Mouse (Mus musculus) midbrain, embryonic 16.5 days (tissue): ENCODE results near the gene Rnf149. TPM values are rescaled to one million over a fixed set of nuclear protein-coding genes. Genes with fewer than 3 reads are reported as not detected.
A peak's percentile ranks its signal among the peaks of the same experiment; 100 is the strongest.

Experiments
- ATAC-seq: fragments of 200-750 bp; cut with Nextera tagmentation; 2 replicates; pipeline ENCODE4 v1.8.0; 2017; ENCODE audit warnings: moderate TSS enrichment
- H3K27ac ChIP-seq: fragments of 300-500 bp; sonication (generic); 2 replicates; pipeline ENCODE4 v1.5.1; 2014; ENCODE audit warnings: mild to moderate bottlenecking, low read length, mixed read lengths
- H3K27me3 ChIP-seq: fragments of 300-500 bp; sonication (generic); 2 replicates; pipeline ENCODE4 v1.6.1; 2014; ENCODE audit warnings: low read depth, low read length, mixed read lengths; ENCODE audit not compliant: control insufficient read depth, insufficient read depth
- H3K36me3 ChIP-seq: fragments of 300-500 bp; sonication (generic); 2 replicates; pipeline ENCODE4 v1.6.1; 2014; ENCODE audit warnings: mild to moderate bottlenecking, low read length, moderate library complexity, mixed read lengths; ENCODE audit not compliant: control insufficient read depth, insufficient read depth
- H3K4me1 ChIP-seq: fragments of 300-500 bp; sonication (generic); 2 replicates; pipeline ENCODE4 v1.6.1; 2014; ENCODE audit warnings: mild to moderate bottlenecking, low read length, mixed read lengths; ENCODE audit not compliant: control insufficient read depth, insufficient read depth
- H3K4me2 ChIP-seq: fragments of 300-500 bp; sonication (generic); 2 replicates; pipeline ENCODE4 v1.6.1; 2014; ENCODE audit warnings: mild to moderate bottlenecking, low read length, mixed read lengths
- H3K4me3 ChIP-seq: fragments of 300-500 bp; sonication (generic); 2 replicates; pipeline ENCODE4 v1.5.1; 2014; ENCODE audit warnings: low read depth, mild to moderate bottlenecking, low read length, moderate library complexity, mixed read lengths
- H3K9ac ChIP-seq: fragments of 300-500 bp; sonication (generic); 2 replicates; pipeline ENCODE4 v1.6.1; 2014; ENCODE audit warnings: low read depth, low read length, mixed read lengths
- H3K9me3 ChIP-seq: fragments of 300-500 bp; sonication (generic); replicated peaks from 2 replicates; pipeline ENCODE4 v1.6.1; 2014; ENCODE audit warnings: mild to moderate bottlenecking, low read length, mixed read lengths; ENCODE audit not compliant: control insufficient read depth, poor library complexity, severe bottlenecking
- WGBS: fragments of 180-500 bp; shearing (Covaris S2); extraction: QIAGEN DNeasy Blood & Tissue Kit; methylation state at CpG from one replicate; pipeline ENCODE4 v1.1.7; 2014; 5-methylcytosine and 5-hydroxymethylcytosine counted together
- polyA plus RNA-seq: library from polyadenylated mRNA; unstranded; fragments of >200 nt; fragmentation: Nextera tagmentation; extraction: Ambion mirVana; gene quantifications from 2 replicates; pipeline ENCODE4 v1.2.1, GENCODE M21; 2015

Gene Rnf149
- polyA plus RNA-seq, 1 experiment from 2014 or later: 18.2 TPM

DNA sequence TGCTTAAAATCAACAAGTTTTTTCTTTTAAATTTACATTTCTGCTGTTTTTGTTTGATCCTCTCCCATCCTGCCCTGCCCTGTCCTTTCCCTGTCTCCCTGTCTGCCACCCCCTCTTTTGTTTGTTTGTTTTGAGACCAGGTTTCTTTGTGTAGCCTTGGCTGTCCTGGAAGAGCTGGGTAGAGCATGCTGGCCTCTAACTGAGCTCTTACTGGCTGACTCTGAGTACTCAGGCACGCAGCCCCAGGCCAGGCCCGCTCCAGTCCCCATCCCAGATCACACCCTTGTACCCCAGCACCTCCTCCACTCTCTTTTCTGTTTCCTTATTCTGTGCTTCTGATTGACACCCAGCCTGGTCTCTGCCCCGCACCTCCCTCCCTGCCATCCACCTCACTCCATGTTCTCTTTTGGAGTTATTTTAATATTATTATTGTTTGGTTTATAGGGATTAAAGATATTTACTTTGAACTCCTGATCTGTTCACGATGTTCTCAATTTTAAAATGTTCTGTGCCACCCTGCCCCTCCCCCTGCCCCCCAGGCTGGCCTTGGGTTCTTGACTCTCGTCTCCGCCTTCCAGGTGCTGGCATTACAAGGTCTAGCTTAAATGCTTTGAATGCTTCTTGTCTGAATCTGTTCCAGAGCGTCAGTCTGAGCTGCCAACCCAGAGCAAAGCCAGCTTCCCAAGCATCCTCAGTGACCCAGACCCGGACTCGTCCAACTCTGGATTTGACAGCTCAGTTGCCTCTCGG is 39.4 kb downstream of the Rnf149 start:
- H3K36me3 ChIP-seq: peaks cover 36% of the 10 kb centered on the region
- no peak for ATAC-seq
- H3K4me2 ChIP-seq: peak overlapping the region; percentile 5; the same call in 1 of the 2 replicates
- no peak overlapping the region for H3K4me3 ChIP-seq
- 93% methylated on average over 10 of the region's 10 CpGs for WGBS
- H3K27ac ChIP-seq: no peak overlapping the region
- H3K9ac ChIP-seq: no peak overlapping the region
- peaks cover 6% of the 10 kb centered on the region; the same call in 1 of the 2 replicates for H3K9me3 ChIP-seq
- peaks cover 22% of the 10 kb centered on the region for H3K4me1 ChIP-seq
- H3K27me3 ChIP-seq: no peaks in the 10 kb centered on the region

DNA sequence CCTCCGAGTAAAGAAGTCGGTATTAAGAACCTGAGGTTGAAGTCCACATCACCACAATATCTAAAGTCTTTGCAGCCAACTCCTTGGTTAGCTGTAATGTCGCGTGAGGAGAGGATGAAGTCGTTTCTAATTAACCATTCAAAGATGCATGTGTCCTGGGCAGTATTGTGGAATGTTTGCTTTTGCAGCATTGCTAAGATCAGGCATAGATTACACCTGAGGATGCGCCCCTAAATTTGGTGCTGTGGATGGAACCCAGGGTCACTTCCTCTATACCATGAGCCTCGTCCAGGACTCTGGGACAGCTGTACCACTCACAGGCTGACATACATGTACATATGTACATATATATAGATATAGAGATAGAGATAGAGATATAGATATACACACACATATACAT is 40.5 kb downstream of the Rnf149 start:
- Histone ChIP-seq H3K4me3 (peak overlapping the region; percentile 96), H3K27ac (no peak overlapping the region), H3K9me3 (peaks cover 6% of the 10 kb centered on the region; the same call in 1 of the 2 replicates), H3K4me1 (peaks cover 22% of the 10 kb centered on the region), H3K36me3 (peaks cover 31% of the 10 kb centered on the region), H3K27me3 (no peaks in the 10 kb centered on the region), H3K9ac (peak overlapping the region; percentile 97), H3K4me2 (peak overlapping the region; percentile 91)
- WGBS: 41% methylated on average over 7 of the region's 7 CpGs
- no peak for ATAC-seq

DNA sequence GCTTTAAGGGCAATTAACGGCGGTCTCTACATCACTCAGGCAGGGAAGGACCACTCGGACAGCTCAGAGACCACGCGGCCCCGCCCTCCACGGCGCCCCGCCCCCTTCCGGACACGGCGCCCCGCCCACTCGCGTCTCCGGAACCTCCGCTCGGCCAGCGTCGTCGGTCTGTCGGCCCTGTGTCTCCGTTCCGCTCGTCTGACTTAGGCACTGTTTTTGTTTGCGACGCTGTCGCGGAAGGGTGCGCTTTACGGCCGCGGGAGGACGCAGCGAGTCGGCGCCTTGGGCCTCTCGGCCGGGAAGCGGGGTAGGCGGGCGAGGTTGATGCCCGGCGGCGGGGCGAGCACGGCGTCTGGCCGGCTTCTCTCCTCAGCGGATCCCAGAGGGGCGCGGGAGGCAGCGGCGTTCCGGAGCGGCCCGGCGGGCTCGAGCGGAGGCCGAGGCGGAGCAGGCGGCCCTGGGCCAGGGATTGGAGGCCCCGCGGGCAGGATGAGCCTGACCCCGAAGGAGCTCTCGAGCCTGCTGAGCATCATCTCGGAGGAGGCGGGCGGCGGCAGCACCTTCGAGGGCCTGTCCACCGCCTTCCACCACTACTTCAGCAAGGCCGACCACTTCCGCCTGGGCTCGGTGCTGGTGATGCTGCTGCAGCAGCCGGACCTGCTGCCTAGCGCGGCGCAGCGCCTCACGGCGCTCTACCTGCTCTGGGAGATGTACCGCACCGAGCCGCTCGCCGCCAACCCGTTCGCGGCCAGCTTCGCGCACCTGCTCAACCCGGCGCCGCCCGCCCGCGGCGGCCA is 41.5 kb downstream of the Rnf149 start:
- peak overlapping the region; percentile 96 for H3K4me3 ChIP-seq
- H3K4me1 ChIP-seq: peaks cover 22% of the 10 kb centered on the region
- peak overlapping the region; percentile 91 for H3K4me2 ChIP-seq
- peaks cover 5% of the 10 kb centered on the region; the same call in 1 of the 2 replicates for H3K9me3 ChIP-seq
- peak overlapping the region; percentile 92 for H3K27ac ChIP-seq
- H3K27me3 ChIP-seq: no peaks in the 10 kb centered on the region
- H3K9ac ChIP-seq: peak overlapping the region; percentile 97
- peak; percentile 92 for ATAC-seq
- H3K36me3 ChIP-seq: peaks cover 28% of the 10 kb centered on the region
- WGBS: 0% methylated on average over 84 of the region's 100 CpGs

DNA sequence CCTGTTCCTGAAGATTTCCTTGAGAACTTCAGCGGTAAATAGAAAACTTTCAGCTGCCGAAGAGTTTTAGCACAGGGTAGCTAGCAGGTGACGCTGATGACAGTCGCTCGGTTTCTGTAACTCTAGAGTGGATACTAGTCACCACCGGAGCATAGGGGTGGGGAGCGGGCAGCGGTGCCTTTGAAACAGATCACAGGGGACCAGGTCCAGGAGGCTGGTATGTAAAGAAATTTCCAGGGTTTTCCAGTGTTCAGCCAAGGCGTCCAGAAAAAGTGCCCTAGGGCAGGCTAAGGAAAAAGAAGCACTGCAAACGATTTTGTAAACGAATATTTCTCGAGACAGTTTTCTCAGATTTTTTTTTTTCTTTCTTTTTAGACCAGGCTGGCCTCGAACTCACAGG is 42.4 kb downstream of the Rnf149 start, which contains the start of gene Cnot11:
Gene Cnot11, plus strand, starts transcription at position 162 of the 400 bp plus-strand sequence.
- H3K9ac ChIP-seq: peak within 1 kb of the TSS; percentile 97
- peaks cover 22% of the 10 kb centered on the region for H3K4me1 ChIP-seq
- H3K27me3 ChIP-seq: no peaks in the 10 kb centered on the region
- no peaks in the 10 kb centered on the region for H3K9me3 ChIP-seq
- ATAC-seq: no peak
- 37% methylated on average over 13 of the region's 13 CpGs for WGBS
- H3K27ac ChIP-seq: peak within 1 kb of the TSS; percentile 92
- peak within 1 kb of the TSS; percentile 96 for H3K4me3 ChIP-seq
- H3K36me3 ChIP-seq: peaks cover 19% of the 10 kb centered on the region
- peak within 1 kb of the TSS; percentile 91 for H3K4me2 ChIP-seq

DNA sequence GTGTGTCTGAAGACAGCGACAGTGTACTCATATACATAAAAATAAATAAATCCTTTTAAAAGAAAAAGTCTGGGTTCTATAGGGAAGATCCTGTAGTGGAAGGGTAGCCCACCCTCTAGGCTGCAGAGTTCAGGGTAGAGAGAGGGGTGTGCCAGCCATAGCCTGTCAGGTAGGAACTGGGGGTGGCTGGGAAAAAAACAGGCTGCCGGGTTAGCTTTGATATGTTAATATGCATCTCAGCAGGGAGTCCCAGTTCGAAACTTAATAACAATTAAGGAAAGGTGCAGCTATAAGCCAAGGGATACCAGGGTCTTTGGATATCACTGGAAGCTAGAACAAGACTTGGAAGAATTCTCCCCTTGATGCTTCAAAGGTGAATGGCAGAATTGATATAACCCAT is 43.3 kb downstream of the Rnf149 start:
- H3K4me2 ChIP-seq: no peak overlapping the region
- WGBS: 22% methylated on average over 3 of the region's 3 CpGs
- H3K9ac ChIP-seq: no peak overlapping the region
- H3K4me3 ChIP-seq: no peak overlapping the region
- no peaks in the 10 kb centered on the region for H3K9me3 ChIP-seq
- no peak overlapping the region for H3K27ac ChIP-seq
- no peaks in the 10 kb centered on the region for H3K27me3 ChIP-seq
- ATAC-seq: no peak
- peaks cover 21% of the 10 kb centered on the region for H3K4me1 ChIP-seq
- peaks cover 10% of the 10 kb centered on the region for H3K36me3 ChIP-seq

DNA sequence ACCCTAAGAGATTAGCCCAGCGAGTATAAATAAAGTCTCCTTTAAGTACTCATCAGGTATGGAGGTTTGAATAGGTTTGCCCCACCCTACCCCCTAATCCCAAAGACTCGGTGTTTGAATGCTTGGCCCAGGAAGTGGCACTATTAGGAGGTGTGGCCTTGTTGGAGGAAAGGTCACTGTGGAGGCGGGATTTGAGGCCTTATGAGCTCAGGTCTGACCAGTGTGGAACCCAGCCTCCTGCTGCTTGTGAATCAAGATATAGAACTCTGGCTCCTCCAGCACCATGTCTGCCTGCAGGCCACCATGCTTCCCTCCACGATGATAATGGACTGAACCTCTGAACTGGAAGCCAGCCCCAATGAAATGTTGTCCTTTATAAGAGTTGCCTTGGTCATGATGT is 46.2 kb downstream of the Rnf149 start:
- no peak for ATAC-seq

DNA sequence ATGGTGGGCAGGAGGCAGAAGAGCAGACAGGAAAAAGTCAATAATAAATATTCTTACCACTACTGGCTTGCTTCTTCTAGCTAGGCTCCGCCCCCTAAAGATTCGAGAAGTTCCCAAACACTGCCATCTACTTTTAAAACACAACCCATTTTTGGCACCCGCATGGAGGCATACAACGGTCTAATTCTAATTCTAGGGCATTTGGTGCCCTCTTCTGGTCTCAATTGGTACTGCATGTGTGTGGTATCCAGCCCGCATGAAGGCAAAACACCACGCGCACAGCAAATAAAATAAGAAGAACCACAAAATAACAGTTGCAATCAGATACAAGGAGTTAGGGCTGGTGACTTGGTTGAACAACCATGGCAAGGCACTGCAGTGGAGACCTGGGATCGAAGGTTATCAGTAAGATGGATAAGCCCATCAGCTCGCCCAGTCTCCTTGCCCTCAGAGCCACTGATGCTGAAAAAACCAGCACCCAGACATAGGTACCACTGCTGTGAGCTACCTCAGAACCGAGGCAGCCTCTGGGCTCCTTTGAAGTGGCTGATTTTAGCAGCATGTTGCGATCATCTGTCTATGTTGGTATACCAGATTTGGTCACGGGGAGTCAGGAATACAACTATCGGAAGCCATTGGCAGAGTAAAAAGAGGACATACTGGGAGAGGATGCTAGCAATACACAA is 46.8 kb downstream of the Rnf149 start:
- Histone ChIP-seq H3K4me1 (0 out of 2 replicates have a peak, but pooled peaks cover 3% of the 10 kb centered on the region), H3K9ac (no peak overlapping the region), H3K4me3 (no peak overlapping the region), H3K27me3 (no peaks in the 10 kb centered on the region), H3K4me2 (no peak overlapping the region), H3K27ac (no peak overlapping the region), H3K9me3 (no peaks in the 10 kb centered on the region), H3K36me3 (no peaks in the 10 kb centered on the region)
- no peak for ATAC-seq
- WGBS: 35% methylated on average over 13 of the region's 13 CpGs

More for the DNA sequence above, 46.2 kb downstream of the Rnf149 start:
- no peak overlapping the region for H3K4me3 ChIP-seq
- no peaks in the 10 kb centered on the region for H3K36me3 ChIP-seq
- H3K27me3 ChIP-seq: no peaks in the 10 kb centered on the region
- no peaks in the 10 kb centered on the region for H3K9me3 ChIP-seq
- 67% methylated on average over 4 of the region's 4 CpGs for WGBS
- H3K27ac ChIP-seq: no peak overlapping the region
- H3K4me2 ChIP-seq: no peak overlapping the region
- no peak overlapping the region for H3K9ac ChIP-seq
- 0 out of 2 replicates have a peak, but pooled peaks cover 3% of the 10 kb centered on the region for H3K4me1 ChIP-seq

DNA sequence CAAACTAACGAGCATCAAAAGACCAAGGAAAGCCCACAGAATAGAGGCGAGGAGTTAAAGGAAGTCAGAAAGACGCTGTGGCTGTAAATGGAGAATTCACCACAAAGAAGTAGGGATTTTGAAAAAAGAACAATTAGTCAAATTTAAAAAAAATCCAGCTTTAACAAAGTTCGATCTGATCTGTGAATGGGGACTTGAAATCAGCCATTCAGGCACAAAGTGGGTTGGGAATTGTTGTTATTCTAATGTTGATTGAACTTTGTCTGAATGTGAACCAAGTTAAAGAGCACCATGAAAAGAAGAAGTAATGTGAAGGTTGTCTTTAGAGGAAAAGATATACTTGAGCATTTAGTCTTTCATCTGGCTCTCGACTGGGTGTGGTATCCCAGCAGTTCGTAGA is 48.9 kb downstream of the Rnf149 start:
- no peak overlapping the region for H3K27ac ChIP-seq
- H3K4me3 ChIP-seq: no peak overlapping the region
- H3K4me1 ChIP-seq: no peaks in the 10 kb centered on the region
- H3K4me2 ChIP-seq: no peak overlapping the region
- 60% methylated on average over 6 of the region's 6 CpGs for whole genome bisulfite sequencing
- no peak for ATAC-seq
- no peaks in the 10 kb centered on the region for H3K27me3 ChIP-seq
- H3K9me3 ChIP-seq: no peaks in the 10 kb centered on the region
- no peaks in the 10 kb centered on the region for H3K36me3 ChIP-seq
- no peak overlapping the region for H3K9ac ChIP-seq
